Mouse (Mus musculus): ENCODE measurements around the gene Ccdc58.
"Not testable (repeated sequence)": the region's sequence is repeated elsewhere in the genome, so short reads cannot be mapped to it uniquely, and the experiment has no call there.

Gene Ccdc58

DNA sequence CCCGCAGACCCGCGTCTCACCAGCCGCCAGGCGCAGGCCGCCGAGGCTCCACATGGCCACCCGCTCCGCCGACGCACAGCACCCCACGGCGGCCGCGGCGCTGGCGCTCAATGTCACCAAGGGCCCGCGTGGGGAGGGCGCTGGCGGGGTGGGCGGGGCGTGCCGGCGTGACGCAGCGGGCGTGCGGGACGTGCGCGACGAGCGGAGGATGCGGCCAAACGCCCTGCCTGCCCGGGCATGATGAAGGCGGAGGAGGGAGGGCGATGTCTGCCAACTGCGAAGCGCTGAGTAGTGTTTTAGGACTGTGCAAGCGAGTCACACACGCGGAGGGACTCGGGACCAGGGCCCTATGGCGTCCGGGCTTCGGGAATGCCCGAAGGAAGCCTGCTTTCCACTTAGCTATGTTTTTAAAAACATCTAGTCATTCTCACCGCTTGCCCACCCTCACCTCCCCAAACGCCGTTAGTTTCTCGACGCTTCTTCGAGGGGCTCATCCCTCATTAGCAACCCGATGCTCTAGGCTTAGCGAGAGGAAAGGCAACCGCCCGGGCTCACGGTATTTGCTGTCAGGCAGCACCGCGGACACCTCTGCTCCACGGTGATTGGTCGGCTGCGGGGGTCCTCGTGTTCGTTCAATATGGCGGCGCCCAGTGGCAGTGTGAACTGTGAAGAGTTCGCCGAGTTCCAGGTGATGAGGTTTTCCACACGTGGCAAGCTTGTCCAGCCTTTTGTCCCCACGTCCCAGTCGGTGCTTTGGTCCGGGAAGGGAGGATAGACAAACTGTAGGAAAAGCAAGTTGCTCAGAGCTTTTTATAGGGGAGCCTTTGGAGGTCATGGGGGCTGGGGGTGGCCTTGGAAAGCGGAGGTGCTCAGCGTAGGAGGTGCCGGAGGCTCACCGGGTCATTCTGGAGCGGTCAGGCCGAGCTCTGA lies at the start of gene Ccdc58, which contains the start of gene Fam162a:
Gene Ccdc58, plus strand, starts transcription at position 236 of the 930 bp plus-strand sequence.
Gene Fam162a, minus strand, starts transcription at position 145 of the 930 bp plus-strand sequence.
- no peak for DNase-seq (ENCODE audit: extremely low read depth, low read depth, low spot score)

DNA sequence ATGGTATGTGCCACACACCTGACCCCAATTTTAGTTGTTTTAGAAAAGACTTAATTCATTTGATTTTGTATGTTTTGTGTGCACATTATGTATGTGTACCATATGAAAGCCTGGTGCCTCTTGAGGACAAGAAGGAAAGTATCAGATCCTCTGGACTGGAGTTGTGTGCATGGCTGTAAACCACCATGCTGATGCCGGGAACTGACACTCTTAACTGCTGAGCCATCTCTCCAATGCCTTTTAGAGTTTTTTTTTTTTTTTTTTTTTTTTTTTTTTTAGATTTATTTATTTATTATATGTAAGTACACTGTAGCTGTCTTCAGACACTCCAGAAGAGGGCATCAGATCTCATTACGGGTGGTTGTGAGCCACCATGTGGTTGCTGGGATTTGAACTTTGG lies 43.4 kb upstream of the Ccdc58 start:
- not testable (repeated sequence) for DNase-seq (ENCODE audit: extremely low read depth, low read depth, low spot score)

DNA sequence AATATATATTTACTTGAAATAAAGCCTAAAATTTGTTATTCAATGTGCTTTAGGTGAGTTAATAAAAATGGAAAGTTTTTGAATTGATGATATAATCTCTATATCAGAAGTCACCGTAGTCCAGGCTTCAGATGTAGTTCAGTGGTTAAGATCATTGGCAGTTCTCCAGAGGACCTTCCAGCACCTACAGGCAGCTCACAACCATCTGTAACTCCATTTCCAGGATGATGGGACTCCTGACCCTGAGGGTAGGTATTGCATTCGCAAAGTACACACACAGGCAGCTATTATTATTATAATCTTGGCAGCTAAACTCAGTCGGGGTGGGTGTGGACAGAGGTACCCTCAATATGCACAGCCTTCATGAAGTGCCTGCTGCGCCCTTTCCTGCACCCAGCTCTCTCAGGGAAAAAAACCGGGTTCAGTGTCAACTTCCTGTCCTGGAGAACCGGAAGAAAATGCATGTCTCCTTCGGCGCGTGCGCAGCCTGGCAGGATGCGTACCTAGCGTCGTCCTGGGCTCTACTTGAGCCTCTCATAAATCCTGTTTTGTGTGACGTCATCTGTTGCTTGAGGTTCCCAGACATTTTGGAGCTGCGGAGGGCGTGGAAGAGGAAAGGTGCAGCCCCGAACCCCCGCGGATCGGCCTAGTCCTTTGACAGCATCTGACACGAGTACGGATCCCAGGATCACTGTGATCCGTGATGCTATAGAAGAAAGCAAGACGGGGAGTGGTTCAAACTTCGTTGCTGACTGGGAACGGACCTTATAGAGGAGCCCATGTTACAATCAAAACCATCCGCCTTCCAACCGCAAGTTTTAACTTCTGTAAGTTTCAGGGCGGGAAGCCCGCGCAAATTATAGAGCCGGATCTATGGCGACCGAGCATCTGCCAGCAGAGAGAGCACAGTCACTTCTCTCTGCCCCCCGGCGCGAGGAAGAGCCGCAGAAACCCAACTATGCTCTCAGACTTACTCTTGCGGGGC lies 30.6 kb upstream of the Ccdc58 start, which contains the start of gene Wdr5b:
Gene Wdr5b, plus strand, starts transcription at position 551 of the 985 bp plus-strand sequence.
- DNase-seq (ENCODE audit: extremely low read depth, low read depth, low spot score), result peak; percentile 82

DNA sequence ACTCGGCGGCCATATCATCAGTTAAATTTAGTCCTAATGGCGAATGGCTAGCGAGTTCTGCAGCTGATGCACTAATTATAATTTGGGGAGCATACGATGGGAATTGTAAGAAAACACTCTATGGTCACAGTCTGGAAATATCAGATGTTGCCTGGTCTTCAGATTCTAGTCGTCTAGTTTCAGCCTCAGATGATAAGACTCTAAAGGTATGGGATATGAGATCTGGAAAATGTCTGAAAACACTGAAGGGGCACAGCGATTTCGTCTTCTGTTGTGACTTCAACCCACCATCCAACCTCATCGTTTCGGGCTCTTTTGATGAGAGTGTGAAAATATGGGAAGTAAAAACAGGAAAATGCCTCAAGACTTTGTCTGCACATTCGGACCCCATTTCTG lies 29.9 kb upstream of the Ccdc58 start:
- DNase-seq (ENCODE audit: extremely low read depth, low read depth, low spot score), result no peak

DNA sequence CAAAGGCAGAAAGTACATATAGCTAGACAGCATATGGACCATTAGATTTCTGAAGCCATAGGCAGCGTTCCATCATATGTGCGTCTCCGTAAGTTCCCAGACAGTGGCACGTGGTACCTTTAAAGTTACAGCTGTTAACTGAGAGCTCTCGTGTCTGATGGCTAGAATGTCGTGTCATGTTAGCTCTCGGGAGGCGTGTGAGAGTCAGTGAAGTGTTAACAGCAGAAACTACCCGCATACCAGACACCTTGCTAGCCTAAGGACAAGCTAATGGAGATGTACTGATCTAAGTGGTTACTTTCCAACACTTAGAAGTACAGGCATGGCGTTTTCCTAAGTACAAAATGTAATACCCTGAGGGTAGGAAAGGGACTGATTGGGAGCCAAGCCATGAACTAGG lies 28.4 kb upstream of the Ccdc58 start:
- DNase-seq (ENCODE audit: extremely low read depth, low read depth, low spot score), result no peak

DNA sequence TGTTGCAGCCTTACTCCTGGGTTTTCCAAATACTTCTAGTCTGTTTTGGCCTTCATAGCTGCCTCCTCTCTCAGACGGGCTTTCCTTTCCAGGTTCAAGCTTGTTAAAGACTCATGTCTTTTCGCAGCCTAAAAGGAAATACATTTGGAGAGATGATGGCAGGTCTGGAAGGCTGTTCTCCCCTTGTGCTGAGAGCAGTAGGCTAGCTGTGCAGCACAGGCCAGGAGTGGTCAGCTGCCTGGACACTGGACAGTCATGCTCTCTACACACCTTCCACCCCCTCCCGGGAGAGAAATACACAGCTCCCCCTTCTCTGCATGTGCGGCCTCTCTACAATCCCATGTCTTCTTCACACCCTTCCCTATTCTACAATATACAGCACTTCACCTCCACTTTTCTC lies 27.5 kb upstream of the Ccdc58 start:
- no peak for DNase-seq (ENCODE audit: extremely low read depth, low read depth, low spot score)

DNA sequence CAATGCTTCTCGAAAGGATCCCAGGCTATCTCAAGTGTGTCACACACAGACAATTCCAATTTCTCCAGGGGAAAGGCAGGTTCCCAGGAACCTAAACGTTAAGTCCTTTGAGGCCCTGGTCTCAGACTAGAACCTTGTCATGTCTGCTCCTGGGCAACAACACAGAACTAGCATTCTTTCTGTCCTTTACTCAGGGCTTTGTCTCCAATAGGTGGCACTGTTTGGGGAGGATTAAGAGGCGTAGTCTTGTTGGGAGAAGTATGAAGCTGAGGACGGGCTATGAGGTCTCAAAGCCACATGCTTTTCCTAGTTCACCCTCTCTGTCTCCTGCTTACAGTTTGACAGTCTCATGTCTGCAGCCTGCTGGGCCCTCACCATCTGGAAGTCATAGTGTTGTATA lies 23.9 kb upstream of the Ccdc58 start:
- no peak for DNase-seq (ENCODE audit: extremely low read depth, low read depth, low spot score)

DNA sequence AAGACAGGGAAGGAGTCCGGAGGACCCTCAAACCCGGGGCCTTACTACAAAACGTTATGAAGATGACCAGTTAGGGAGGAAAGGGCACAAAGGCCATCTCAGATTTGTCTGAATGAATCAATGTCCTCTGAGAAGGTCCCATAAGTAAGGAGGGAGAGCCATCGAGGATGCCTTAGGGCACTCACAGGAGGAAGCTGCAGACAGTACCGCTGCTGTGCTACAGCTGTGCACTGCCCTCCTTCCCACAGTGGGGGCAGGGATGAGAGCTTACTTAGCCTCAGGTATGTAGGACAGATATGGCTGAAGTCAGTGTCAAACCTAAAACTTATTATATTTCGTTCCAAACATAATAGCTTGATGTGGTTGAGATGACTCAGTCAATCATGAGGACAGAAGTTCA lies 20.0 kb upstream of the Ccdc58 start:
- DNase-seq (ENCODE audit: extremely low read depth, low read depth, low spot score), result no peak

DNA sequence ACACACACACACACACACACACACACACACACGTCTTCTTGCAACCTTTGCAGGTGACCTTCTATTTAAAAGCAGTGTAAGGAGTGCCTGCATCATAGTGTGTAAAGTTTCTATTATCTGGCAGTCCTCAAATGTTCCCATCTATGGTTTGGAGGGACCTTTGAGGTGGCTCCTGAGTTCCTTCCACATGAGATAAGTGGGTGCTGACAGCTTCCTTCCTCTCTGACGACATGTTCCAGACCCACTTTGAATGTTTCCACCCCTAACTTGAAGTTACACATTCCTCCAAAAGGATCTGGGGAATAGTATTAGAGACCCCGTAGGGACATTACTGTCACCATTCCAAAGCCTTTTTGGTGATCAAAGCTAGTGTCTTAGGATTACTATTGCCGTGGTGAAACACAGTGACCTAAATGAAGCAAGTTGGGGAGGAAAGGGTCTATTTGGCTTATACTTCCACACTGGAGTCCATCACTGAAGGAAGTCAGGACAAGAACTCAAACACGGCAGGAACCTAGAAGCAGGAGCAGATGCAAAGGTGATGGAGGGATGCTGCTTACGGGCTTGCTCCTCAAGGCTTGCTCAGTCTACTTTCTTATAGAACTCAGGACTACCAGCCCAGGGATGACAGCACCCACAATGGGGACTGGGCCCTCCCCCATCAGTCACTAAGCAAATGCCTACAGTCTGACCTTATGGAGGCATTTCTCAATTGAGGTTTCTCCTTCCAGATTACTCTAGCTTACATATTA lies 17.8 kb upstream of the Ccdc58 start:
- no peak for DNase-seq (ENCODE audit: extremely low read depth, low read depth, low spot score)

DNA sequence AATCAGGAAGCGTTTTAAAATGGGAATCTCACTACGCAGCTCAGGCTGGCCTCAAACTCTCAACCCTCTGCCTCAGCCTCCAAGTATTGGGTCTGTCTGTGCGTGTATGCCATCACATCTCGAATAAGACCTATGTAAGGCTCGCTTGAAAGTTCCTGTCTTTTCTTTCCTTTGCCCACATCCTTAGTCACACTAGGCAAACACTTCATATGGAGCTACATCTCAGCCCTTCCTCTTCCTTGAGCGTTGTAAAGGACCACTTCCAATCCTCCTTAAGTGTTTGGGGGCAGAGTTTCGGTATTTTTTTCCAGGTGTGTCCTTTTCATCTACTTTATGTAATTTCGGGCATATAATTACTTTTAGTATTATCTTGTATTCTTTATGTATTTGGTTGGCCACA lies 16.6 kb upstream of the Ccdc58 start:
- DNase-seq (ENCODE audit: extremely low read depth, low read depth, low spot score), result no peak

DNA sequence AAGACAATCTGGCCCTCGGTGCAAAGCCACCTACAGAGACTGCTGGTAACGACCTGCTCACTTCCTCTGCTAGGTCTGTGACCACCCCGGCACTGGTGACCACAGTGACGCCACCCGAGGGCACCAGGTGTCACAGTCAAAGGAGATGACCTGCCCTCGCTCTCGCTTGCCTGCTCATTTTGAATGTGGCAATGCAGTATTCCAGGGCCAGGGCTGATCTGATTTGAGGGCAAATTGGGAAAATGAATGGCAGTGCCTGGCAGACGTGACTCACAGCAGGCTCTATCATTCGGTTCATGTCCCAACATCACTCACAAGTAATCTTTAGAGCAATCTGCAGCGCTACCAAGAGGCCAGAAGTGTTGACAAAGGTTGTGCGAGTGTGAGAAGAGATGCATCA lies 15.1 kb upstream of the Ccdc58 start:
- no peak for DNase-seq (ENCODE audit: extremely low read depth, low read depth, low spot score)

DNA sequence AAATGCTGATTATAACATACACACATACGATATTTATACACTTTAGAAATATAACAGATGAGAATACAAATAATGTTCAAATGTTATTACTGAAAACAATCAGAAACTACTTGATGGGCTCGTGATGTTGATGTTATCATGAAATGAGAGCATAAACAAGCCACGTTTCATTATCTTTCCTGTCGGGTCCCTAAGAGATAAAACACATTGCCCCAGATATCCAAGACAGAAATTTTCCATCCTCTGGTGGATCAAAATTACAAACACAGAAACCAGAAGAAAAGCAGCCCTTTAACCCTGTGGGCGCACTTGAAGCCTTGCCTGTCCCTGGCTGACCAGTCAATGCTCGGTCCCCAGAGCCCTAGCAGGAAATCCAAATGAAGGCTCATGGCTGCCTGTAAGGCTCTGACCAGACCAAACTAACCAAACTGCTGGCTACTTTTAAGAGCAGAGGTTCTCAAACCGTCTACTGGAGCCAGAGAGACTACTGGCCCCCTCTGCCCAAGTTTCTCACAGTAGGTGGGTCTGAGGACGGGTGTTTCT lies 13.5 kb upstream of the Ccdc58 start:
- DNase-seq (ENCODE audit: extremely low read depth, low read depth, low spot score), result no peak

DNA sequence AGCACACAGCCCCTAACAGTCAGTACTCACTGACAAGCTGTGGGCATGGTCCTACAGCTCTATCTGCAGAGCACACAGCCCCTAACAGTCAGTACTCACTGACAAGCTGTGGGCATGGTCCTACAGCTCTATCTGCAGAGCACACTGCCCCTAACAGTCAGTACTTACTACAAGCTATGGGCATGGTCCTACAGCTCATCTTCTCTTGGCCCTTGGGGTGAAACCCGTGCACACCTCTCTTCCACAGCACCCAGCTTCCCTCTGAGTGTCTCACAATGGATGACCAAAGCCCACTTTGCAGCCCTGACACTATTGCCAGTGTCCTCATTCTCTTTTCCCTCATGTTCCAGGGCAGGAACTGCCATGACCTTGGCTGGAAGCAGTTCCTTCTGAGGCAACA lies 9.0 kb upstream of the Ccdc58 start:
- DNase-seq (ENCODE audit: extremely low read depth, low read depth, low spot score), result not testable (repeated sequence)

DNA sequence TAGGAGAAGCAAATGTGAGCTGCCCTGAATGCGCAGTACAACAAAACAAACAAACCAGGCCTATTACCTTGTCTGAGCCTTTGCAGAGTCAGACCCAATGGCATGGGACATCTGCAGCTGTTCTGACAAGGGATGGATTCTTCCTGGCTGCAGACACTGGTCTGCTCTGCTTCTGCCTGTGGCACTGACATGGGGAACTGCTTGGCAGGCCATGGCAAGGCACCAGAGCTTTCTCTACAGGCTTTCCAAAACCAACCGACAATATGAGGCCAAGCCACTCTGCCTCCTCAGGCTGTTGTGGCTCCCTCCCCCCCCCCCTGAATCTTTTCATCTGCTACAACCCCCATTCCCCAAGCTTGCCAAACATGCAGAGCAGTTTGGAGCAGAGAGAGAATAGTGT lies 8.2 kb upstream of the Ccdc58 start:
- DNase-seq (ENCODE audit: extremely low read depth, low read depth, low spot score), result no peak

DNA sequence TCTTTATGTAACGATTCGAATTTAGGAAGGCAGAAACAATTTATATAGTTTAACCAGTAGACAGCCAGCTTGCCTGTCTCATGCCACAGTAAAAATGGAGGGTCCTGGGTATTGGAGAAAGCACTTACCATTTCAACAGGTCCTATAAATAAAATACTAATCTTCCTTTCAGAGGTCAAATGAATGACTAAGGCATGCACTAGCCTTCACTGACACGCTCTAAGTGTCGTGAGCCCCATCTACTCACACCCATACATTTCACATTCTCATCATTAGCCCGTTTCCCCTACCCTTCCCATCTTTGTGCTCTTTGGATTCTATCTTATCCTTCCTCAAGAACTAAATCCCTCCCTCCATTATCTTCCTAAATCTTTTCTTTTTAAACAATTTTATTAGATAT lies 6.6 kb upstream of the Ccdc58 start:
- DNase-seq (ENCODE audit: extremely low read depth, low read depth, low spot score), result no peak

DNA sequence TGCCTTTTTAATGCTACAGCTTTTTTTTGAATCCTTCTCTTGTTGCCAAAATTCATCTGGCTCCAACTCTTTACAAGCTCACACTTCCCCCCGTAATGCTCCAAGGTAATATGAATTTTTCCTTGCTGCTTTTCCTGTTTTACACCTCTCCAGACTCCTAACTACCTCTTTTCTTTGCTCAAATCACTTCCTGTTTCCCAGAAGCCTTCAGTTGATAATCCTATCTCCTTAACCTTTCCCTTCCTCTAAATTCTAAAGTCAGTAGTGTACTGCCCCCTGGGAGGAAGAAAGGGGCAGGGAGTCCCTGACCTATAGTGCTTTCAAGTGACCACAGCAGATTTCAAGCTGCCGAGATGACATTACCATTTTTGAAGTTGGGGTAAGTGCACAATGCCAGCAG lies 3.8 kb upstream of the Ccdc58 start:
- no peak for DNase-seq (ENCODE audit: extremely low read depth, low read depth, low spot score)

DNA sequence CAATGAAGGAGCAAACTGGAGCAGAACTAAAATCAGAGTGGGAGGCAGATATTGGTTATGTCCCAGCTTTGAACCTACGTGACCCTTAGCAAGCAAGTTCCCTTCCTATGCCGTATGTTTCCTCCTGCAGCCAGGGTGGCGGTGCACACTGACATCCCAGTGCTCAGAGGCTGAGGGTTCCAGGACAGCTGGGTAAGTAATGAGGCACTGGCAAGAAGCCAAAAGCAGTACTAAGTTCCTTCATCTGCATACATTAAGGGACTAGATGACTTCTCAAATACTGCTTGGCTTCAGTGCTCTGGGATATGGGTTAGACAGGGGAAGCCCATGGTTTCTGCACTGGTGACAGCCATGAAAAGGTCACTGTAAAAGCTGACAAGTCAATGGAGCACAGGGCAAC lies 3.1 kb upstream of the Ccdc58 start:
- no peak for DNase-seq (ENCODE audit: extremely low read depth, low read depth, low spot score)

DNA sequence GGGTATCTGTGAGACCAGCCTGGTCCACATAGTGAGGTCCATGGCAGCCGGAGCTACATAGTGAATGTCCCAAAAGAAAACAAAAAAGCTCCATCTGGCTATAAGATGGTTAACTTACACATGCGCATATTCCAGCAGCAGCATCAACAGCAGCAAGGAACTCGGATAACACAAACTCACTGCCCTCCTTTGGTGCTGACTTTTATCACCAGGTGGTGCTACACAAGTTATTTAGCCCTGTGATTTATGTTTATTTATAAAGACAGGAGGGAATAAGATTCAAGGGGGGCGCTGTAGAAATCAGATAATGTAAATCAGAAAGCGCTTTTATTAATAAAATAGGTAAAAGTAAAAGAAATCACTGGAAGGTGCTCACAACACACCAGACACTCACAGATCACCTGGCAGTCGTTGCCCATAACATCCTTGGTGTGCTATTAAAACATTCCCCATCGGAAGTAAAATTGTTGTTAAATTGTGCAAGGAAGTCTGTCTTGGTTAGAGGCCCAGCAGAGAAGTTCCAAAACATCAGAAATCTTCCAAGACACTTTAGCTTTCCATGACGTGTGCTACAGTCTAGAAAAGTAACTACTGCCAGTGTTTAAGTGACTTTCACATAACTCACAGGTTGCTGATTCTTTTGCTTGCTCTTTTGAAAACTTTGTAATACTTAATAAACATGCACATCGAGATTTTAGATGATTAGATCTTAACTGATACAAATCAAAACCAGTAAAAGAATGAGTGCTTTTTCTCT lies 1.5 kb upstream of the Ccdc58 start:
- DNase-seq (ENCODE audit: extremely low read depth, low read depth, low spot score), result no peak

DNA sequence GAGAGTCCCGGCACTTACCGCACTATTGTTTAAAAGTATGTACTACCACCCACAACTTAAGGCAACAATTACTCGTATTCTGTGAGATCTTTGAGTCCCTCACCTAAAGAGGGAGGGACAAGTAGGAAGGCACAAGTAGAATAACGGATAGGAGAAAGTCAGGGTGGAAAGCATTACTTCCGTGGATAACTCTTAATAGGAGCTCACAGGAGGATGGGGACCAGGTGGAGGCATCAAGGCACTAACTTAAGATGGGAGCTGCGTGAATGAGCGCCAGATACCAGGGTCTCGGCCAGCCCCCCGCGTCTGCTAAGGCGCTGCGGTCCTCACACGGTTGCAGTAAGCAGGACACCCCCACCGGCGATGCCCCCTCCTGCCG lies 425 bp upstream of the Ccdc58 start:
- DNase-seq (ENCODE audit: extremely low read depth, low read depth, low spot score), result no peak
